Mouse (Mus musculus): ENCODE results near the gene C030005K15Rik. TPM values are rescaled to one million over a fixed set of nuclear protein-coding genes. Genes with fewer than 3 reads are reported as not detected.

The C030005K15Rik gene
- polyA plus RNA-seq, 1 experiment from 2014 or later = not detected

- no peak overlapping the region for H3K27ac ChIP-seq
- no peaks in the 10 kb centered on the region for H3K36me3 ChIP-seq (ENCODE audit: insufficient read depth, low read length)
- H3K27me3 ChIP-seq (ENCODE audit: insufficient read depth, low read length) = no peaks in the 10 kb centered on the region
- H3K4me1 ChIP-seq (replicated peaks; ENCODE audit: insufficient read depth, low read length) = no peaks in the 10 kb centered on the region
- no peak overlapping the region for H3K4me2 ChIP-seq (ENCODE audit: low read length)
- no peak overlapping the region for H3K9ac ChIP-seq (ENCODE audit: low read depth, low read length)
- 96% methylated on average over 37 of the region's 37 CpGs for WGBS
- no peak for ATAC-seq (replicated peaks; ENCODE audit: low FRiP score, low read depth)
- no peaks in the 10 kb centered on the region for H3K9me3 ChIP-seq (replicated peaks; ENCODE audit: low read length)
- no peak for TF ChIP-seq CTCF (IDR thresholded peaks at IDR 0.05; ENCODE audit: low read depth)
- H3K4me3 ChIP-seq (replicated peaks; ENCODE audit: low read depth, low read length) = no peak overlapping the region
- DNase-seq (ENCODE audit: low spot score) = no peak
These were observed 33.0 kb downstream of the C030005K15Rik start for GRCm38 (mm10) chr10:97693398-97694135.

- Histone ChIP-seq H3K4me2 (ENCODE audit: low read length) (no peak within 1 kb of the TSS), H3K4me3 (replicated peaks; ENCODE audit: low read depth, low read length) (no peak within 1 kb of the TSS), H3K27me3 (ENCODE audit: insufficient read depth, low read length) (no peaks in the 10 kb centered on the region), H3K27ac (no peak within 1 kb of the TSS), H3K4me1 (replicated peaks; ENCODE audit: insufficient read depth, low read length) (no peaks in the 10 kb centered on the region), H3K9me3 (replicated peaks; ENCODE audit: low read length) (no peaks in the 10 kb centered on the region), H3K9ac (ENCODE audit: low read depth, low read length) (no peak within 1 kb of the TSS), H3K36me3 (ENCODE audit: insufficient read depth, low read length) (no peaks in the 10 kb centered on the region)
- 78% methylated on average over 20 of the region's 20 CpGs for WGBS
- ATAC-seq (replicated peaks; ENCODE audit: low FRiP score, low read depth) (no peak), DNase-seq (ENCODE audit: low spot score) (no peak)
- no peak for TF ChIP-seq CTCF (IDR thresholded peaks at IDR 0.05; ENCODE audit: low read depth)
These were observed 33.6 kb downstream of the C030005K15Rik start, which contains the start of gene Ccer1 for GRCm38 (mm10) chr10:97692913-97693312. TSS of gene Ccer1 (plus strand) at chr10:97693059.

- H3K9ac ChIP-seq (ENCODE audit: low read depth, low read length) = no peak overlapping the region
- DNase-seq (ENCODE audit: low spot score) (peak; percentile 60), ATAC-seq (replicated peaks; ENCODE audit: low FRiP score, low read depth) (no peak)
- no peak overlapping the region for H3K4me2 ChIP-seq (ENCODE audit: low read length)
- H3K4me1 ChIP-seq (replicated peaks; ENCODE audit: insufficient read depth, low read length) = no peaks in the 10 kb centered on the region
- no peaks in the 10 kb centered on the region for H3K36me3 ChIP-seq (ENCODE audit: insufficient read depth, low read length)
- WGBS = 59% methylated on average over 3 of the region's 3 CpGs
- TF ChIP-seq CTCF (IDR thresholded peaks at IDR 0.05; ENCODE audit: low read depth) = peak; percentile 62
- no peaks in the 10 kb centered on the region for H3K9me3 ChIP-seq (replicated peaks; ENCODE audit: low read length)
- H3K27ac ChIP-seq = no peak overlapping the region
- no peak overlapping the region for H3K4me3 ChIP-seq (replicated peaks; ENCODE audit: low read depth, low read length)
- H3K27me3 ChIP-seq (ENCODE audit: insufficient read depth, low read length) = no peaks in the 10 kb centered on the region
These were observed 37.1 kb downstream of the C030005K15Rik start for GRCm38 (mm10) chr10:97689425-97689824.

DNA sequence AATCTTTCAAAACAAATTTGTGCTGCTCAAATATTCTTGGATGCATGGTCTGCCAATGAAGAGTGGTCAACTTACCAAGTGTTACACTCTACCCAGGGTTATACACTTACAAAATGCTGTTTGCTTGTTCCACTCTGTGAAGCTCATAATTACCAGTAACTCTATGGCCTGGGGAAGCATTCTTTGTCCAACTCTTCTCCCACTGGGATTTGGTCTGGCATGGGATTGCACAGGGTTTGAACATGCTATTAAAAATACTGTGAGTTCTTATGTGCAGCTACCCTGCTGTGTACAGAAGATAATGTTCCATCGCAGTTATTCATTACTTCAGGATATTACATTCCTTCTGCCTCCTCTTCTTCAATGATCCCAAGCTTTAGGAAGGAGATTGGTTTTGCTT is 39.4 kb downstream of the C030005K15Rik start:
- 82% methylated on average over 1 of the region's 1 CpGs for WGBS
- no peaks in the 10 kb centered on the region for H3K4me1 ChIP-seq (replicated peaks; ENCODE audit: insufficient read depth, low read length)
- DNase-seq (ENCODE audit: low spot score) = no peak
- no peaks in the 10 kb centered on the region for H3K9me3 ChIP-seq (replicated peaks; ENCODE audit: low read length)
- no peak for ATAC-seq (replicated peaks; ENCODE audit: low FRiP score, low read depth)
- H3K36me3 ChIP-seq (ENCODE audit: insufficient read depth, low read length) = no peaks in the 10 kb centered on the region
- H3K4me2 ChIP-seq (ENCODE audit: low read length) = no peak overlapping the region
- no peaks in the 10 kb centered on the region for H3K27me3 ChIP-seq (ENCODE audit: insufficient read depth, low read length)
- no peak overlapping the region for H3K4me3 ChIP-seq (replicated peaks; ENCODE audit: low read depth, low read length)
- H3K27ac ChIP-seq = no peak overlapping the region
- no peak for TF ChIP-seq CTCF (IDR thresholded peaks at IDR 0.05; ENCODE audit: low read depth)
- H3K9ac ChIP-seq (ENCODE audit: low read depth, low read length) = no peak overlapping the region

DNA sequence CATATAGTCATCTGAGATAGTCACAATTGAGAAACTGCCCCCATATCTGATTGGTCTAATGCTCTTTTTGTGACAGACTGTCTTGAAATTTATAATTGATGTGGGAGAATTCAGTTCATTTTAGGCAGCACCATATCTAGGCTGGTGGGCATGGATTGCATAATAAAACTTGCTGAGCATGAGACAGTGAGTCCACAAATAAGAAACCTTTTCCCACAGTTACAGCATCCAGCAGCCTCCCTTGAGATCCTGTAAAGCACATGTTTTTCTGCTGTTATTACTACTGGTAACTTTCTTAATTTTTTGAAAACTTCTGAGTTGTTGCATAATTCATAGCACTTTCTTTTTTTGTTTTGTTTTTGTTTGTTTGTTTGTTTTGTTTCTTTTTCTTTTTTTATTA is 43.6 kb downstream of the C030005K15Rik start:
- H3K9ac ChIP-seq (ENCODE audit: low read depth, low read length) = no peak overlapping the region
- no peaks in the 10 kb centered on the region for H3K9me3 ChIP-seq (replicated peaks; ENCODE audit: low read length)
- no peak overlapping the region for H3K4me3 ChIP-seq (replicated peaks; ENCODE audit: low read depth, low read length)
- H3K36me3 ChIP-seq (ENCODE audit: insufficient read depth, low read length) = no peaks in the 10 kb centered on the region
- H3K27me3 ChIP-seq (ENCODE audit: insufficient read depth, low read length) = no peaks in the 10 kb centered on the region
- no peak overlapping the region for H3K4me2 ChIP-seq (ENCODE audit: low read length)
- no peak overlapping the region for H3K27ac ChIP-seq
- H3K4me1 ChIP-seq (replicated peaks; ENCODE audit: insufficient read depth, low read length) = no peaks in the 10 kb centered on the region
- ATAC-seq (replicated peaks; ENCODE audit: low FRiP score, low read depth) (no peak), DNase-seq (ENCODE audit: low spot score) (no peak)
- no peak for TF ChIP-seq CTCF (IDR thresholded peaks at IDR 0.05; ENCODE audit: low read depth)

Other genes with a start within 250 kb of the C030005K15Rik start
- gene Dcn, start 247.1 kb downstream of the C030005K15Rik start, polyA plus RNA-seq (2015; fragmentation: Nextera tagmentation; extraction: Ambion mirVana) = 186 and 199 TPM in 2 replicates
- 19.8 and 21.6 TPM in 2 replicates for gene Lum, start 161.6 kb downstream of the C030005K15Rik start, polyA plus RNA-seq (2015; fragmentation: Nextera tagmentation; extraction: Ambion mirVana)
- gene Kera, start 119.9 kb downstream of the C030005K15Rik start, polyA plus RNA-seq (2015; fragmentation: Nextera tagmentation; extraction: Ambion mirVana) = 0.05 TPM in 1 of 2 replicates, not detected in the other
- gene Epyc, start 82.7 kb downstream of the C030005K15Rik start, polyA plus RNA-seq (2015; fragmentation: Nextera tagmentation; extraction: Ambion mirVana) = 0.08 TPM in 1 of 2 replicates, not detected in the other
- gene Ccer1, start 33.7 kb downstream of the C030005K15Rik start, polyA plus RNA-seq (2015; fragmentation: Nextera tagmentation; extraction: Ambion mirVana) = not detected in 2 replicates